Mouse (Mus musculus): Measurements from ENCODE around the gene Tagln2.

- TF ChIP-seq CTCF (conservative IDR thresholded peaks at IDR 0.05; ENCODE audit: insufficient read depth, insufficient read length, low read depth, low read length) (peak; percentile 95), POLR2A (IDR thresholded peaks at IDR 0.05; ENCODE audit: low read depth, low read length) (no peak)
Observed at GRCm38 (mm10) chr1:172490261-172490661, 9.6 kb upstream of the Tagln2 start.

Measured in kidney, adult 2 months (tissue).